ENCODE assay signal across 8 mouse cellular contexts in the genomic region with DNA sequence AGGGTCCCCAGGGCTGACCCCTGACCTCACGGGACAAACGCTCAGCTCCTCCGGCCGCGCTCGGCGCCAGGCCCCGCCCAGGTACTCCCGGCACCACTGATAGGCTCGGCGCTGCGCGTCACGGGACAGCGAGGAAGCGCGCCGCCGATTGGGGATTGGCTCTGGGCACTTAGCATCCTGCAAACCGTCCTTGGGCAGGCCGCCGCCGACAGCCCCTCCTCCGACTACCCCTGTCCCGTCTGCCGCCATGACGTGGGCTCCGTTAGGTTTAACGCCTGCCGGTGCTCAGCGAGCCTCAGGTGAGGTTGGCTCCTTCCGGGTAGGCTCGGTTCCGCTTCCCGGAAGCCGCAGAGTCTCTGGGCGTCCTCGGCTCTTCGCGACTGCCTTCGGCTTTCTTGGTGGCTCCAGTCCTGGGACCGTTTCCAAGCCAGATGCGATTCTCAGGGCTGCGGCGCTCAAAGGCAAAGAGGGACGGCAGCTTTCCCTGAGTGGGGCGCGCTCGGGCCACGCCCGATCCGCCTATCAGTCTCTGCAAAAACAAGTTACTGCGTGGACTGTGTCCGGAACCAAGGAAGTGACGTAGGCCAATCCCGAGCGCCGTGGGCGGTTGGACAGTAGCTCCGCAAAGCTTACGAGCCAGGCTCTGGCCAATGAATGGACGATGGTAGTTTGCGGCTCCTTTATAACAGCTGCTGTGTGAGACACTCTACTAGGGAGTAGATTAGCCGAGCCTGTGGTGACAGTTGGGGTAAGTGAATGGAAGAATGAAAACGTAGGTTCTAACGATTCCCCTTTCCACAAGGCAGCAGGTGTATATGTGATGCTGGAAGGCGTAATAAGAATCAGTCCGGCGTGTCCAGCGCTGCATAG. TPM values are rescaled to one million over a fixed set of nuclear protein-coding genes. Genes with fewer than 3 reads are reported as not detected.
DNase-seq lines count a peak whose midpoint lies in the region; ATAC-seq lines count a peak whose summit lies in the region.

A gene (plus strand): TSS at position 238 of the 870 bp plus-strand sequence.
A gene (minus strand): TSS at position 345 of the 870 bp plus-strand sequence.
A gene (minus strand): TSS at position 557 of the 870 bp plus-strand sequence.

- WGBS in intestine, embryonic 14.5 days: under 1% methylated on average over 66 of the region's 70 CpGs

- peaks cover 23% of the 10 kb centered on the region for H3K36me3 ChIP-seq in intestine, embryonic 14.5 days (ENCODE audit: control insufficient read depth, insufficient read depth, low read length)

- H3K27ac ChIP-seq in intestine, embryonic 14.5 days (ENCODE audit: low read depth): peak within 1 kb of the TSS; percentile 95

- peak within 1 kb of the TSS; percentile 83 for H3K9ac ChIP-seq in intestine, embryonic 14.5 days (ENCODE audit: low read length)

- peak within 1 kb of the TSS; percentile 89 for H3K4me3 ChIP-seq in intestine, embryonic 14.5 days (ENCODE audit: low read depth, low read length)

- H3K9me3 ChIP-seq in intestine, embryonic 14.5 days (ENCODE audit: control insufficient read depth, low read length): no peaks in the 10 kb centered on the region

- intact Hi-C loops in left cerebral cortex, postnatal 14 days (cut with DNase I): loop anchor here (5.0 kb wide), 1 partner anchor 47 kb away; a partner anchor contains a TSS

- DNase-seq in adrenal gland, adult 18-20 months (ENCODE audit: low spot score in 2 of 2): peak; percentile 84 to 88
- peak; percentile 96 for DNase-seq in embryo, embryonic 11 days
- peak; percentile 92 for DNase-seq in gastrocnemius, postnatal 25 days
- DNase-seq in intestine, embryonic 14.5 days (ENCODE audit: low spot score): peak; percentile 95
- peak; percentile 95 to 97 for DNase-seq in left cerebral cortex, postnatal 14 days (ENCODE audit: low spot score in 2 of 2)
- DNase-seq in mesoderm, embryonic 11.5 days (ENCODE audit: low read depth, low spot score): peak; percentile 93
- peak; percentile 96 to 97 for DNase-seq in right cerebral cortex, postnatal 36 days (ENCODE audit: low spot score in 2 of 2)
- DNase-seq in yolk sac, embryonic 10.5 days (ENCODE audit: low spot score): peak; percentile 94

- ATAC-seq in intestine, embryonic 14.5 days (replicated peaks; ENCODE audit: low FRiP score, low TSS enrichment, low read depth): peak; percentile 95

- H3K4me1 ChIP-seq in intestine, embryonic 14.5 days (replicated peaks; ENCODE audit: control insufficient read depth, insufficient read depth, low read length): peaks cover 14% of the 10 kb centered on the region; the same call in 1 of the 2 replicates

- no peaks in the 10 kb centered on the region for H3K27me3 ChIP-seq in intestine, embryonic 14.5 days (replicated peaks; ENCODE audit: control insufficient read depth, insufficient read depth, low read length)

- H3K4me2 ChIP-seq in intestine, embryonic 14.5 days (ENCODE audit: low read length): peak within 1 kb of the TSS; percentile 90

RNA-seq across cellular contexts. Expression of the first gene that starts in this region (rescaled TPM):
- 1 to 10 TPM; 1.0 to 1.6 TPM for total RNA-seq in adrenal gland, adult 18-20 months (2021)
- under 1 TPM; 0.27 to 0.49 TPM for total RNA-seq in gastrocnemius, postnatal 25 days (2021)
- polyA plus RNA-seq in intestine, embryonic 14.5 days (2014; fragmentation: Nextera tagmentation; extraction: Ambion mirVana): 1.7 and 2.2 TPM in 2 replicates
- 1 to 10 TPM; 1.9 to 2.3 TPM for total RNA-seq in left cerebral cortex, postnatal 14 days (2021)

RNA-seq across cellular contexts. Expression of the second gene that starts in this region (rescaled TPM):
- total RNA-seq in adrenal gland, adult 18-20 months (2021): 1 to 10 TPM; 1.5 to 2.7 TPM
- not detected for total RNA-seq in gastrocnemius, postnatal 25 days (2021)
- not detected in 2 replicates for polyA plus RNA-seq in intestine, embryonic 14.5 days (2014; fragmentation: Nextera tagmentation; extraction: Ambion mirVana)
- total RNA-seq in left cerebral cortex, postnatal 14 days (2021): not detected

RNA-seq across cellular contexts. Expression of the third gene that starts in this region (rescaled TPM):
- total RNA-seq in adrenal gland, adult 18-20 months (2021): 10 to 100 TPM; 60.5 to 88.0 TPM
- 10 to 100 TPM; 21.4 to 24.2 TPM for total RNA-seq in gastrocnemius, postnatal 25 days (2021)
- 46.3 and 49.7 TPM in 2 replicates for polyA plus RNA-seq in intestine, embryonic 14.5 days (2014; fragmentation: Nextera tagmentation; extraction: Ambion mirVana)
- 10 to 100 TPM; 41.1 to 41.6 TPM for total RNA-seq in left cerebral cortex, postnatal 14 days (2021)

Comparison
In these comparisons a context has a peak if more than half of its experiments do, and no peak if none do; other contexts are left out.
1. Peak in every context shown above with its lines: DNase-seq, ATAC-seq, H3K4me3 ChIP-seq and H3K27ac ChIP-seq.